Mouse (Mus musculus) bone marrow macrophage, adult 2 months (primary cell): ENCODE data around the gene Gpalpp1.

ENCODE experiments used
- CTCF ChIP-seq: IDR thresholded peaks from 2 replicates; pipeline ENCODE4 v1.5.1; 2012; ENCODE audit warnings: low read depth, mild to moderate bottlenecking, low read length, moderate library complexity
- POLR2A ChIP-seq: IDR thresholded peaks from 2 replicates; pipeline ENCODE4 v1.6.1; 2012; ENCODE audit warnings: mild to moderate bottlenecking, low read depth, low read length, borderline replicate concordance

GRCm38 (mm10) chr14:76067237-76067636 is 43.3 kb downstream of the Gpalpp1 start:
- no peak for TF ChIP-seq CTCF
- TF ChIP-seq POLR2A: no peak
